Mouse (Mus musculus) kidney, embryonic 14.5 days (tissue): ENCODE measurements at regions not wholly inside any gene's neighbourhood (a gene's known extent, or its start where the extent isn't known, plus 50 kb on each side); places are given as distances from the start of the nearest gene placed in this dataset.

Source experiments
- ATAC-seq: fragments of 200-750 bp; cut with Nextera tagmentation; 2 replicates; pipeline ENCODE4 v1.8.0; 2017; ENCODE audit warnings: moderate number of reproducible peaks, mild to moderate bottlenecking, moderate TSS enrichment, moderate library complexity; ENCODE audit not compliant: low FRiP score, low TSS enrichment
- H3K27ac ChIP-seq: fragments of 300-500 bp; sonication (generic); 2 replicates; pipeline ENCODE4 v1.5.1; 2014; ENCODE audit warnings: low read depth, mild to moderate bottlenecking, low read length, moderate library complexity, mixed read lengths
- H3K27me3 ChIP-seq: fragments of 300-500 bp; sonication (generic); 2 replicates; pipeline ENCODE4 v1.6.1; 2014; ENCODE audit warnings: mild to moderate bottlenecking, low read length; ENCODE audit not compliant: control insufficient read depth, insufficient read depth
- H3K36me3 ChIP-seq: fragments of 300-500 bp; sonication (generic); 2 replicates; pipeline ENCODE4 v1.6.1; 2014; ENCODE audit warnings: low read length, mixed read lengths; ENCODE audit not compliant: control insufficient read depth, insufficient read depth
- H3K4me1 ChIP-seq: fragments of 300-500 bp; sonication (generic); 2 replicates; pipeline ENCODE4 v1.6.1; 2014; ENCODE audit warnings: low read length, mixed read lengths; ENCODE audit not compliant: control insufficient read depth, insufficient read depth
- H3K4me2 ChIP-seq: fragments of 300-500 bp; sonication (generic); replicated peaks from 2 replicates; pipeline ENCODE4 v1.6.1; 2014; ENCODE audit warnings: low read depth, mild to moderate bottlenecking, low read length
- H3K4me3 ChIP-seq: fragments of 300-500 bp; sonication (generic); 2 replicates; pipeline ENCODE4 v1.5.1; 2014; ENCODE audit warnings: mild to moderate bottlenecking, low read length
- H3K9ac ChIP-seq: fragments of 300-500 bp; sonication (generic); 2 replicates; pipeline ENCODE4 v1.6.1; 2014; ENCODE audit warnings: low read depth, mild to moderate bottlenecking, low read length, moderate library complexity
- H3K9me3 ChIP-seq: fragments of 300-500 bp; sonication (generic); 2 replicates; pipeline ENCODE4 v1.6.1; 2016; ENCODE audit warnings: low read length; ENCODE audit not compliant: control insufficient read depth
- WGBS: fragments of 180-500 bp; shearing (Covaris S2); extraction: QIAGEN DNeasy Blood & Tissue Kit; methylation state at CpG from one replicate; pipeline ENCODE4 v1.1.7; 2014; 5-methylcytosine and 5-hydroxymethylcytosine counted together

DNA sequence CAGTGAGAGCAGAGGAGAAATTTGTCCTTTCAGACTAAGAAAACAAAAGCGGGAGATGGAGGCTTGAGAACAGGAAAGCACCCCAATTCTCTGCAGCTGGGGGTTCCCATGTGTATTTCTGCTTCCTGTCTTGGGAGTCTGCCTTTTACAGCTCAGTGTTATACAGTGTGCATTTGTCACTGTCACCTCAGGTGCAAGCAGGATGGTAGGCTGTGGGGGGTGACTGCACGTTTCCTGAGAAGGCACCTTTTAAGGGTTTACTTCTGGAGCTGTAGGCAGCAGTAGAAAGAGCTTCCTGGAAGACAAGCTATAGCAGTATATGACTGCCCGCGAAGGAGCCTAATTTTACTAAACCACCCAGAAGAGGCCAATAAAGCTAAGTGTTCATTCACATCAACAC, 180.5 kb downstream of the Kcnrg start:
- ATAC-seq, result no peak
- Histone ChIP-seq H3K27ac (no peak overlapping the region), H3K36me3 (no peaks in the 10 kb centered on the region), H3K4me1 (no peaks in the 10 kb centered on the region), H3K9ac (no peak overlapping the region), H3K27me3 (no peaks in the 10 kb centered on the region), H3K4me3 (no peak overlapping the region), H3K4me2 (no peak overlapping the region), H3K9me3 (no peaks in the 10 kb centered on the region)
- 54% methylated on average over 4 of the region's 4 CpGs for WGBS

- Histone ChIP-seq H3K27me3 (no peaks in the 10 kb centered on the region), H3K4me1 (no peaks in the 10 kb centered on the region), H3K36me3 (no peaks in the 10 kb centered on the region), H3K4me2 (no peak overlapping the region), H3K9ac (no peak overlapping the region), H3K27ac (no peak overlapping the region), H3K4me3 (no peak overlapping the region), H3K9me3 (no peaks in the 10 kb centered on the region)
- ATAC-seq, result 0 out of 2 replicates have a peak, but pooled peaks have one; percentile 32
- 80% methylated on average over 20 of the region's 20 CpGs for WGBS
Measured at GRCm38 (mm10) chr14:61788998-61789790, 181.9 kb downstream of the Kcnrg start.

GRCm38 (mm10) chr14:61795976-61796645, 188.9 kb downstream of the Kcnrg start:
- Histone ChIP-seq H3K4me2 (no peak overlapping the region), H3K36me3 (no peaks in the 10 kb centered on the region), H3K27ac (no peak overlapping the region), H3K4me3 (no peak overlapping the region), H3K27me3 (no peaks in the 10 kb centered on the region), H3K9ac (no peak overlapping the region), H3K9me3 (no peaks in the 10 kb centered on the region), H3K4me1 (no peaks in the 10 kb centered on the region)
- 85% methylated on average over 7 of the region's 7 CpGs for WGBS
- no peak for ATAC-seq

DNA sequence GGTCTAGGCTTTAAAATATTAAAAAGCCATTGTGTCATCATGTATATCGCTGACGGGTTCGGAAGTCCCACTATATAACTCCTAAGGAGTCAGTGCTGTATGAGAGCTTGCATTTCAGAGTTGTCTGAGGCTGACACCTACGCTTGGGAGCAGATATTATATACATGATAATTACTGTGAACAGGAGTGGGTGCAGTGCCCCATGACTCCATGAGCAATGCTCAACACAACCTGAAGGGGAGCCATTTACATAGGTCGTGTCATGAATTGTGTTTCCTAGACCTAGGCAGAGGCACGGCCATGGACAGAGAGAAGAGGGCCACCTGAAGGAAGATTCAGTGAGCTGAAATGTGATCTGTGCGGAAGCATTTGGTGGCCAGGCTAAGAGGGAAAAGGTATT, 189.4 kb downstream of the Kcnrg start:
- no peak for ATAC-seq
- no peaks in the 10 kb centered on the region for H3K4me1 ChIP-seq
- WGBS, result 90% methylated on average over 7 of the region's 7 CpGs

DNA sequence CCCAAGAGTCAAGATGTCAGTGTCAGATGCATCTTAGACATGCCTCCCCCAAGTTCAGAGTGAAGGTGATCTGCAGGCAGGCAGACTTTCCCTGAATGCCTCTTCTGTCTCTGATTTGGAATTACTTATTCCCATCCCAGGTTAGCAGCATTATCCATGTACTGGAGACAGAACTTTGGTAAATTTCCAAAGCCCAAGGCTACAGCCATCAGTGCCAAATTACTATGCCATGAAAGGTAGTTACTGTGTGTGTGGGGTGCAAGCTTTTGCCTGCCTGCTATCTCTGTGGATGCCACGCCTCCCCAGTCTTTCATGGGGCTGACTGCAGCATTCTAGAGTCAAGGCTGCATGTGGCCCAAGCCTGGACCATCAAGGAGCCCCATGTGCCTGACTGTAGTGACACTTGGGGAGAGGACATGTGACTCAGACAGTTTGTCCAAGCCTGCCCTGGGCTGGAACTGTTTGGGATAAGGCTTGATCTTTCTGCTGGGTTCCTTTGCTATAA, 196.2 kb downstream of the Kcnrg start:
- H3K4me1 ChIP-seq, result no peaks in the 10 kb centered on the region
- H3K27ac ChIP-seq, result no peak overlapping the region
- ATAC-seq, result no peak
- no peak overlapping the region for H3K4me3 ChIP-seq
- no peaks in the 10 kb centered on the region for H3K36me3 ChIP-seq
- H3K4me2 ChIP-seq, result no peak overlapping the region
- no peaks in the 10 kb centered on the region for H3K9me3 ChIP-seq
- WGBS, result 76% methylated on average over 1 of the region's 1 CpGs
- H3K9ac ChIP-seq, result no peak overlapping the region
- no peaks in the 10 kb centered on the region for H3K27me3 ChIP-seq

More for the DNA sequence above, 189.4 kb downstream of the Kcnrg start:
- Histone ChIP-seq H3K4me3 (no peak overlapping the region), H3K27me3 (no peaks in the 10 kb centered on the region), H3K9me3 (no peaks in the 10 kb centered on the region), H3K27ac (no peak overlapping the region), H3K9ac (no peak overlapping the region), H3K4me2 (no peak overlapping the region), H3K36me3 (no peaks in the 10 kb centered on the region)

DNA sequence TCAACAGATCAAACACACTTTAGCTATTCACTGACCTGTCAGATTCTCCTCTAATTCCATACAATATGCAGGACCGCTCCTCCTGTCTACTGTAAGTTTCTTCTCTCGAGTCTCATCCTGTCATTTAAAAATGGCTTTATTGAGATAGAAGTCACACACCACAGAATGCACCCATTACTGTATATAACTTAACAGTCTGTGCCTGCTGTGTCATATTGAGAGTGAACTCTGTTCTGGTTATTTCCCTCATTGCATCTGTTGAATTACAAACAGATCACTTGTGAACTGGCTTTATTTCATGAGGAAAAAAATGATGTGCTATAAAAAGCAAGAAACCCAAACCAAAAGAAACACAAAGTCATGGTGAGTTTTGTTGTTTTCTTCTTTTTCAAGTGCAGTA, 198.2 kb downstream of the Kcnrg start:
- peaks cover 5% of the 10 kb centered on the region; the same call in 1 of the 2 replicates for H3K4me1 ChIP-seq
- H3K4me2 ChIP-seq, result no peak overlapping the region
- H3K27me3 ChIP-seq, result no peaks in the 10 kb centered on the region
- H3K27ac ChIP-seq, result no peak overlapping the region
- no peak overlapping the region for H3K9ac ChIP-seq
- no peaks in the 10 kb centered on the region for H3K36me3 ChIP-seq
- WGBS, result 91% methylated on average over 2 of the region's 2 CpGs
- no peaks in the 10 kb centered on the region for H3K9me3 ChIP-seq
- H3K4me3 ChIP-seq, result no peak overlapping the region
- no peak for ATAC-seq

- WGBS, result 75% methylated on average over 9 of the region's 9 CpGs
- peaks cover 5% of the 10 kb centered on the region; the same call in 1 of the 2 replicates for H3K4me1 ChIP-seq
- no peak for ATAC-seq
- H3K27me3 ChIP-seq, result peaks cover 3% of the 10 kb centered on the region; the same call in 1 of the 2 replicates
- H3K4me3 ChIP-seq, result no peak overlapping the region
- no peak overlapping the region for H3K9ac ChIP-seq
- H3K27ac ChIP-seq, result no peak overlapping the region
- no peak overlapping the region for H3K4me2 ChIP-seq
- H3K36me3 ChIP-seq, result no peaks in the 10 kb centered on the region
- no peaks in the 10 kb centered on the region for H3K9me3 ChIP-seq
Measured at GRCm38 (mm10) chr14:61808193-61808592, 200.9 kb downstream of the Kcnrg start.

GRCm38 (mm10) chr14:61809716-61810437, 202.6 kb downstream of the Kcnrg start:
- 73% methylated on average over 10 of the region's 10 CpGs for WGBS

More at GRCm38 (mm10) chr14:61809716-61810437, 202.6 kb downstream of the Kcnrg start:
- Histone ChIP-seq H3K4me2 (no peak overlapping the region), H3K9ac (no peak overlapping the region), H3K27ac (no peak overlapping the region), H3K4me3 (no peak overlapping the region), H3K27me3 (peaks cover 3% of the 10 kb centered on the region; the same call in 1 of the 2 replicates), H3K9me3 (no peaks in the 10 kb centered on the region), H3K4me1 (peaks cover 5% of the 10 kb centered on the region; the same call in 1 of the 2 replicates), H3K36me3 (no peaks in the 10 kb centered on the region)
- ATAC-seq, result no peak
